Mouse (Mus musculus) monocyte, adult 59 days (primary cell): ENCODE data around the gene Pin1rt1. TPM values are rescaled to one million over a fixed set of nuclear protein-coding genes. Genes with fewer than 3 reads are reported as not detected.

ENCODE experiments used
- total RNA-seq, 2 experiments: library from RNA; stranded (reverse); gene quantifications; one replicate each; pipeline ENCODE4 v1.2.4; 2023

Pin1rt1 gene
- not detected for total RNA-seq

DNA sequence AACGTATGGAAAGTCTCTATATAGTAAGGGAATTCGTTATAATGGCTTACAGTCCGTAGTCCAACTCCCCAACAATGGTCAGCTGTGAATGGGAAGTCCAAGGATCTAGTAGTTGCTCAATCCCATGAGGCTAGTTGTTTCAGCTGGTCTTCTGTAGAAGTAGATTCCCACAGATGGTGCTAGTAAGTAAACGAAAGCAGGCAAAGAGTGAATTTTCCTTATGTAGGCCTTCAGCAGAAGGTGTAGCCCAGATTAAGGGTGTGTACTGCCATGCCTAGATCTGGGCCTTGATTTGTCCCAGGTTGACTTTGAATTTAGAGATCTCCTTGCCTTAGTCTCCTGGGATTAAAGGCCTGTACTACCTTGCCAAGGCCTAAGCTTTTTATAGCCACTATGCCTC, at the start of gene Pin1rt1:
TSS of gene Pin1rt1 (minus strand) at position 101 of the 400 bp plus-strand sequence.

DNA sequence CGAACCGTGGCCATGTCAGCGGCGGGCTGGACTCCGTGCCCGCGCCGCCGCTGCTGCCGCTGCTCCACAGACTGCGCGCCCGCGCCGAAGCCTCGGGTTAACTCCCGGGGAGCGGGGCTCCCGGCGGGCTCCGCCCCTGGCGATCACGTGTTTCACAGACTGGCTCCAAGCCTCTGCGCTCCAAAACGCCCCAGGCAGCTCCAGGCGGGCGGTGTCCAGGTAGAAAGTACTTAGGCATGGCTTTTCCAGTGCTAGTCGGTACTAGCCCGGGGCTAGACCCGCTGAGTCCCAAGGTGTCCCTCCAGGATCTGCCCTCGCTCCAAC, 26.5 kb upstream of the Pin1rt1 start, which contains the start of gene Depdc7:
TSS of gene Depdc7 (minus strand) at position 138 of the 324 bp plus-strand sequence.

DNA sequence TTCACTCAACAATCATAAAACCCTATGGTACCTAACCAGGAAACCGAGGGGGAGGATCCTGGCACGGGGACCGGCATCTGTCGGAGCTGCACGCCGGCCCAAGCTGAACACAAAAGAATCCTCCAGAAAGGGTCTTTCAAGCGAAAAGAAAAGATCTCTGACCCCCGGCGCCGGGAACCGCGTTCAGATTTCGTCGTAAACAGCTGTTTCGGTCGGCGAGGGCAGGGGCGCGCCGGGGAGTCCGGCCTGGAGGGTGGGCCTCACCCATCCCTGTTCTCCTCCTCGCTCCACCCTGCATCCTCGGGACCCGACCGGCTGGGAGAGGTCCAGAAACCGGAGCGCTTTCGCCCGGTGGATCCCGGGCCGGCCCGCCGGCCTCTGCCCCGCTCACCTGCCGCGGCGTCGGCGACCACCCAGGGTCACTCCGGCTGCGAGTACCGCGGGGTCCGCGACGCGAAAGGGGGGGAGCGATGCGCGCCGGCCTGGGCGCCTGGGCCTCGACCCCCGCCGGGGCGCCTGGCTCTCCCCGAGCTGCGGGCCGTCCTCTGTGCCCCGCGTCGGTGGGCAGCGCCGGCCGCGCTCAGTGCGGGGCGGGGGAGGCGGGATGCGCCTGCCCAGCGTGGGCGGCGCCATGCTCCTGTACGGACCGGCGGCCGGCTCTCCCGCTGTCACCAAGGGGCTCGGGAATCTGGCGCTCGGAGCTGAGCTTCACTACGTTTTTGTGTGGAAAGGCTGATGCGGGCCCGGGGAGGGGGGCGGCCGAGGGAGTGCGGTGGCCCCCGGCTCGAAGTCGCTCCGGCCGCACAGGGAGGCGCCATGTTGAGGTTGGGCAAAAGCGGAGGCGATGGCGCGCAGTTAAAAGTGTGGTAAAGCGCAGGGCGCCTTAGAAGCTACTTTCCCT, 4.3 kb downstream of the Pin1rt1 start, which contains the start of gene Tcp11l1:
TSS of gene Tcp11l1 (minus strand) at position 585 of the 901 bp plus-strand sequence.

Other genes with a start within 250 kb of the Pin1rt1 start
- gene Hipk3, start 221.9 kb downstream of the Pin1rt1 start, total RNA-seq = 10 to 100 TPM; 80.2 to 82.8 TPM
- gene Cstf3, start 125.9 kb downstream of the Pin1rt1 start, total RNA-seq = 10 to 100 TPM; 23.4 to 34.1 TPM
- gene Tcp11l1, start 4.2 kb downstream of the Pin1rt1 start, total RNA-seq = 10 to 100 TPM; 11.7 to 13.2 TPM
- gene Depdc7, start 26.5 kb upstream of the Pin1rt1 start, total RNA-seq = 1 to 10 TPM; 7.9 to 9.4 TPM
- 10 to 100 TPM; 12.7 to 13.6 TPM for gene Qser1, start 100.4 kb upstream of the Pin1rt1 start, total RNA-seq
- gene Prrg4, start 133.5 kb upstream of the Pin1rt1 start, total RNA-seq = under 1 TPM; 0.61 to 0.76 TPM
- gene Ccdc73, start 151.4 kb upstream of the Pin1rt1 start, total RNA-seq = not detected